Mouse (Mus musculus) heart, adult 2 months (tissue): ENCODE data around the gene Sim2.

Source experiments
- CTCF ChIP-seq: fragments of 200-600 bp; IDR thresholded peaks from 2 replicates; pipeline ENCODE4 v1.8.1; 2022; ENCODE audit warnings: antibody characterized with exemption, mild to moderate bottlenecking, moderate library complexity
- EP300 ChIP-seq: fragments of 200-500 bp; IDR thresholded peaks from 2 replicates; pipeline ENCODE4 v1.6.1; 2011; ENCODE audit warnings: low read depth, low read length, control low read depth; ENCODE audit not compliant: insufficient read depth
- POLR2A ChIP-seq: fragments of 200-500 bp; IDR thresholded peaks from 2 replicates; pipeline ENCODE4 v1.6.1; 2011; ENCODE audit warnings: mild to moderate bottlenecking, low read depth, low read length, control low read depth; ENCODE audit not compliant: insufficient read depth

DNA sequence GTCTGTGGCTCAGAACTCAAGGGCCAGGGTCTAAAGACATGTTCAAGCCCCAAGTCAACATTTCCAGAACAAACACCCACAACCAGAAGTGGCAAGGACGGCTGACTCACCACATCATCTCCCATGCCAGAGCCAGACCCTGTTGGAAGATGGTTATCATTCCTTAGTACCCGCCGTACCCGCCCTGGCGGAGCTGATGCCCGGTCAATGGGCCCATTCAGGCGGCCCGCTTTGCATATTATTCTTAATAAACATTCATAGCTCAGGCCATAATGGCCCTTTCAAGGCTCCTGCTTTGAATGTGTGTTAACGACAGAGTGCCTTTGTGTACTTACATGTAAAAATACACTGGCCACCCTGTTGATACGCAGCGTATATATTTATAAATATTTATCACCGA is 29.6 kb upstream of the Sim2 start:
- no peak for TF ChIP-seq CTCF
- TF ChIP-seq EP300 = no peak
- TF ChIP-seq POLR2A = no peak
